Mouse (Mus musculus): ENCODE measurements around the gene Ugt1a7c.
"Not testable (repeated sequence)": the region's sequence is repeated elsewhere in the genome, so short reads cannot be mapped to it uniquely, and the experiment has no call there.

- not testable (repeated sequence) for TF ChIP-seq CHD1 (IDR thresholded peaks at IDR 0.05; ENCODE audit: low read depth, low read length); CTCF (IDR thresholded peaks at IDR 0.05 in 2 of 3, conservative IDR thresholded peaks at IDR 0.05 in 1 of 3; ENCODE audit: control insufficient read depth in 1 of 3, insufficient read depth in 1 of 3, low read depth in 2 of 3, low read length in 3 of 3, poor library complexity in 1 of 3, severe bottlenecking in 1 of 3); POLR2AphosphoS5 (IDR thresholded peaks at IDR 0.05; ENCODE audit: borderline replicate concordance, low read depth, low read length); ETS1 (IDR thresholded peaks at IDR 0.05; ENCODE audit: low read depth, low read length); POLR2A (IDR thresholded peaks at IDR 0.05; ENCODE audit: control insufficient read depth in 1 of 2, insufficient read depth in 1 of 2, low read depth in 1 of 2, low read length in 2 of 2, poor library complexity in 1 of 2)
These were observed 31.0 kb downstream of the Ugt1a7c start for GRCm38 (mm10) chr1:88125827-88126360.
